Mouse (Mus musculus): ENCODE data around the gene Slfn8. TPM values are rescaled to one million over a fixed set of nuclear protein-coding genes. Genes with fewer than 3 reads are reported as not detected.
"Not testable (repeated sequence)": the region's sequence is repeated elsewhere in the genome, so short reads cannot be mapped to it uniquely, and the experiment has no call there.

The Slfn8 gene
- polyA plus RNA-seq, 1 experiment from 2014 or later, result 0.11 TPM

- WGBS, result 73% methylated on average over 5 of the region's 5 CpGs
- H3K27me3 ChIP-seq (replicated peaks; ENCODE audit: control insufficient read depth, insufficient read depth, low read length), result no peaks in the 10 kb centered on the region
- H3K9me3 ChIP-seq (ENCODE audit: control insufficient read depth, low read length), result no peaks in the 10 kb centered on the region
- H3K4me1 ChIP-seq (replicated peaks; ENCODE audit: control insufficient read depth, insufficient read depth, low read length), result no peaks in the 10 kb centered on the region
- no peak overlapping the region for H3K4me3 ChIP-seq (replicated peaks; ENCODE audit: low read length)
- no peak overlapping the region for H3K27ac ChIP-seq (ENCODE audit: low read length)
- no peak for ATAC-seq
- H3K36me3 ChIP-seq (ENCODE audit: control insufficient read depth, insufficient read depth), result no peaks in the 10 kb centered on the region
- H3K9ac ChIP-seq (replicated peaks; ENCODE audit: low read depth, low read length), result no peak overlapping the region
- H3K4me2 ChIP-seq (ENCODE audit: low read length), result no peak overlapping the region
Observed at GRCm38 (mm10) chr11:83060412-83061020, 39.9 kb upstream of the Slfn8 start.

- no peak overlapping the region for H3K4me3 ChIP-seq (replicated peaks; ENCODE audit: low read length)
- no peak for ATAC-seq
- H3K27ac ChIP-seq (ENCODE audit: low read length), result no peak overlapping the region
- H3K9ac ChIP-seq (replicated peaks; ENCODE audit: low read depth, low read length), result no peak overlapping the region
- no peaks in the 10 kb centered on the region for H3K4me1 ChIP-seq (replicated peaks; ENCODE audit: control insufficient read depth, insufficient read depth, low read length)
- H3K9me3 ChIP-seq (ENCODE audit: control insufficient read depth, low read length), result no peaks in the 10 kb centered on the region
- WGBS, result 3% methylated on average over 5 of the region's 5 CpGs
- no peaks in the 10 kb centered on the region for H3K36me3 ChIP-seq (ENCODE audit: control insufficient read depth, insufficient read depth)
- no peaks in the 10 kb centered on the region for H3K27me3 ChIP-seq (replicated peaks; ENCODE audit: control insufficient read depth, insufficient read depth, low read length)
- no peak overlapping the region for H3K4me2 ChIP-seq (ENCODE audit: low read length)
Observed at GRCm38 (mm10) chr11:83057863-83058262, 37.3 kb upstream of the Slfn8 start.

GRCm38 (mm10) chr11:83045642-83046041, 25.0 kb upstream of the Slfn8 start:
- H3K27ac ChIP-seq (ENCODE audit: low read length), result no peak overlapping the region
- no peak overlapping the region for H3K9ac ChIP-seq (replicated peaks; ENCODE audit: low read depth, low read length)
- H3K36me3 ChIP-seq (ENCODE audit: control insufficient read depth, insufficient read depth), result no peaks in the 10 kb centered on the region
- no peak for ATAC-seq
- no peaks in the 10 kb centered on the region for H3K9me3 ChIP-seq (ENCODE audit: control insufficient read depth, low read length)
- no peaks in the 10 kb centered on the region for H3K27me3 ChIP-seq (replicated peaks; ENCODE audit: control insufficient read depth, insufficient read depth, low read length)
- H3K4me3 ChIP-seq (replicated peaks; ENCODE audit: low read length), result no peak overlapping the region
- H3K4me1 ChIP-seq (replicated peaks; ENCODE audit: control insufficient read depth, insufficient read depth, low read length), result no peaks in the 10 kb centered on the region
- 95% methylated on average over 3 of the region's 3 CpGs for WGBS
- no peak overlapping the region for H3K4me2 ChIP-seq (ENCODE audit: low read length)

- Histone ChIP-seq H3K27me3 (replicated peaks; ENCODE audit: control insufficient read depth, insufficient read depth, low read length) (peaks cover 3% of the 10 kb centered on the region), H3K9ac (replicated peaks; ENCODE audit: low read depth, low read length) (no peak overlapping the region), H3K4me2 (ENCODE audit: low read length) (no peak overlapping the region), H3K4me3 (replicated peaks; ENCODE audit: low read length) (no peak overlapping the region), H3K27ac (ENCODE audit: low read length) (no peak overlapping the region), H3K36me3 (ENCODE audit: control insufficient read depth, insufficient read depth) (no peaks in the 10 kb centered on the region), H3K4me1 (replicated peaks; ENCODE audit: control insufficient read depth, insufficient read depth, low read length) (no peaks in the 10 kb centered on the region), H3K9me3 (ENCODE audit: control insufficient read depth, low read length) (no peaks in the 10 kb centered on the region)
- no peak for ATAC-seq
- WGBS, result 88% methylated on average over 4 of the region's 4 CpGs
Observed at GRCm38 (mm10) chr11:83043891-83044290, 23.3 kb upstream of the Slfn8 start.

- Histone ChIP-seq H3K9ac (replicated peaks; ENCODE audit: low read depth, low read length) (no peak overlapping the region), H3K27me3 (replicated peaks; ENCODE audit: control insufficient read depth, insufficient read depth, low read length) (peaks cover 3% of the 10 kb centered on the region), H3K4me2 (ENCODE audit: low read length) (no peak overlapping the region), H3K4me1 (replicated peaks; ENCODE audit: control insufficient read depth, insufficient read depth, low read length) (no peaks in the 10 kb centered on the region), H3K36me3 (ENCODE audit: control insufficient read depth, insufficient read depth) (no peaks in the 10 kb centered on the region), H3K27ac (ENCODE audit: low read length) (no peak overlapping the region), H3K4me3 (replicated peaks; ENCODE audit: low read length) (no peak overlapping the region), H3K9me3 (ENCODE audit: control insufficient read depth, low read length) (no peaks in the 10 kb centered on the region)
- no peak for ATAC-seq
Observed at GRCm38 (mm10) chr11:83041000-83041399, 20.4 kb upstream of the Slfn8 start.

- 32% methylated on average over 1 of the region's 1 CpGs for WGBS
- Histone ChIP-seq H3K4me2 (ENCODE audit: low read length) (no peak overlapping the region), H3K9ac (replicated peaks; ENCODE audit: low read depth, low read length) (no peak overlapping the region), H3K27ac (ENCODE audit: low read length) (no peak overlapping the region), H3K4me3 (replicated peaks; ENCODE audit: low read length) (no peak overlapping the region), H3K27me3 (replicated peaks; ENCODE audit: control insufficient read depth, insufficient read depth, low read length) (peaks cover 3% of the 10 kb centered on the region), H3K9me3 (ENCODE audit: control insufficient read depth, low read length) (no peaks in the 10 kb centered on the region), H3K36me3 (ENCODE audit: control insufficient read depth, insufficient read depth) (no peaks in the 10 kb centered on the region), H3K4me1 (replicated peaks; ENCODE audit: control insufficient read depth, insufficient read depth, low read length) (no peaks in the 10 kb centered on the region)
- ATAC-seq, result no peak
Observed at GRCm38 (mm10) chr11:83040325-83040724, 19.7 kb upstream of the Slfn8 start.

- H3K27me3 ChIP-seq (replicated peaks; ENCODE audit: control insufficient read depth, insufficient read depth, low read length), result peaks cover 3% of the 10 kb centered on the region
- WGBS, result 18% methylated on average over 19 of the region's 19 CpGs
- H3K4me1 ChIP-seq (replicated peaks; ENCODE audit: control insufficient read depth, insufficient read depth, low read length), result no peaks in the 10 kb centered on the region
- H3K4me3 ChIP-seq (replicated peaks; ENCODE audit: low read length), result no peak overlapping the region
- no peak for ATAC-seq
- no peak overlapping the region for H3K4me2 ChIP-seq (ENCODE audit: low read length)
- H3K27ac ChIP-seq (ENCODE audit: low read length), result no peak overlapping the region
- no peaks in the 10 kb centered on the region for H3K9me3 ChIP-seq (ENCODE audit: control insufficient read depth, low read length)
- H3K36me3 ChIP-seq (ENCODE audit: control insufficient read depth, insufficient read depth), result no peaks in the 10 kb centered on the region
- no peak overlapping the region for H3K9ac ChIP-seq (replicated peaks; ENCODE audit: low read depth, low read length)
Observed at GRCm38 (mm10) chr11:83039796-83040195, 19.2 kb upstream of the Slfn8 start.

GRCm38 (mm10) chr11:83039156-83039555, 18.5 kb upstream of the Slfn8 start:
- Histone ChIP-seq H3K27ac (ENCODE audit: low read length) (no peak overlapping the region), H3K27me3 (replicated peaks; ENCODE audit: control insufficient read depth, insufficient read depth, low read length) (peaks cover 3% of the 10 kb centered on the region)

GRCm38 (mm10) chr11:83038686-83039085, 18.1 kb upstream of the Slfn8 start:
- not testable (repeated sequence) for H3K4me3 ChIP-seq (replicated peaks; ENCODE audit: low read length); H3K4me2 ChIP-seq (ENCODE audit: low read length); ATAC-seq; H3K27ac ChIP-seq (ENCODE audit: low read length); H3K27me3 ChIP-seq (replicated peaks; ENCODE audit: control insufficient read depth, insufficient read depth, low read length); H3K9me3 ChIP-seq (ENCODE audit: control insufficient read depth, low read length); H3K4me1 ChIP-seq (replicated peaks; ENCODE audit: control insufficient read depth, insufficient read depth, low read length); H3K36me3 ChIP-seq (ENCODE audit: control insufficient read depth, insufficient read depth); H3K9ac ChIP-seq (replicated peaks; ENCODE audit: low read depth, low read length)
- WGBS, result 81% methylated on average over 3 of the region's 3 CpGs

More at GRCm38 (mm10) chr11:83039156-83039555, 18.5 kb upstream of the Slfn8 start:
- Histone ChIP-seq H3K9me3 (ENCODE audit: control insufficient read depth, low read length) (no peaks in the 10 kb centered on the region), H3K4me3 (replicated peaks; ENCODE audit: low read length) (no peak overlapping the region), H3K36me3 (ENCODE audit: control insufficient read depth, insufficient read depth) (no peaks in the 10 kb centered on the region), H3K9ac (replicated peaks; ENCODE audit: low read depth, low read length) (no peak overlapping the region), H3K4me2 (ENCODE audit: low read length) (no peak overlapping the region), H3K4me1 (replicated peaks; ENCODE audit: control insufficient read depth, insufficient read depth, low read length) (no peaks in the 10 kb centered on the region)
- no peak for ATAC-seq
- WGBS, result 70% methylated on average over 1 of the region's 1 CpGs

All from forebrain, embryonic 16.5 days (tissue).